Mouse (Mus musculus) ES-Bruce4 (cell line): Measurements from ENCODE around the gene Skap2.

Source experiments
- CTCF ChIP-seq: IDR thresholded peaks from one replicate; pipeline ENCODE4 v1.8.1; 2011; ENCODE audit warnings: low read depth, low read length
- EP300 ChIP-seq: IDR thresholded peaks from 2 replicates; pipeline ENCODE4 v1.6.1; 2011; ENCODE audit warnings: low read depth, low read length; ENCODE audit not compliant: insufficient read depth

GRCm38 (mm10) chr6:51927101-51927500 is 85.2 kb downstream of the Skap2 start:
- TF ChIP-seq EP300 (no peak), CTCF (no peak)
